Mouse (Mus musculus) C2C12 (cell line): ENCODE data around the gene Tspan2. TPM values are rescaled to one million over a fixed set of nuclear protein-coding genes. Genes with fewer than 3 reads are reported as not detected.

Source experiments
- H3K27me3 ChIP-seq: one replicate; pipeline ENCODE4 v1.6.1; 2011; ENCODE audit not compliant: control insufficient read depth, insufficient read depth, insufficient read length
- H3K36me3 ChIP-seq: one replicate; pipeline ENCODE4 v1.6.1; 2011; ENCODE audit not compliant: control insufficient read depth, insufficient read depth
- H3K4me3 ChIP-seq: one replicate; pipeline ENCODE4 v1.5.1; 2011; ENCODE audit warnings: mild to moderate bottlenecking, control low read depth; ENCODE audit not compliant: poor library complexity, insufficient read depth, severe bottlenecking
- H3K79me2 ChIP-seq: one replicate; pipeline ENCODE4 v1.6.1; 2011; ENCODE audit not compliant: control insufficient read depth, insufficient read depth
- H3K79me3 ChIP-seq: one replicate; pipeline ENCODE4 v1.6.1; 2011; ENCODE audit warnings: low read depth, control low read depth
- H3ac ChIP-seq: one replicate; pipeline ENCODE3; 2011; ENCODE audit warnings: low read depth; ENCODE audit not compliant: control insufficient read depth, insufficient read length
- CEBPB ChIP-seq: IDR thresholded peaks from one replicate; pipeline ENCODE4 v1.6.1; 2011; ENCODE audit warnings: low read depth, mild to moderate bottlenecking, control low read depth, moderate library complexity
- CTCF ChIP-seq: IDR thresholded peaks from one replicate; pipeline ENCODE4 v1.5.1; 2011; ENCODE audit not compliant: control insufficient read depth, insufficient read depth, insufficient read length
- FOSL1 ChIP-seq: IDR thresholded peaks from one replicate; pipeline ENCODE4 v1.8.0; 2011; ENCODE audit warnings: mild to moderate bottlenecking, low read length; ENCODE audit not compliant: poor library complexity, insufficient read depth, severe bottlenecking
- MAX ChIP-seq: IDR thresholded peaks from one replicate; pipeline ENCODE4 v1.6.1; 2011; ENCODE audit warnings: mild to moderate bottlenecking, control low read depth
- MYOD1 ChIP-seq: IDR thresholded peaks from one replicate; pipeline ENCODE4 v1.6.1; 2011; ENCODE audit warnings: low read depth; ENCODE audit not compliant: control insufficient read depth, insufficient read length
- MYOG ChIP-seq: IDR thresholded peaks from one replicate; pipeline ENCODE4 v1.6.1; 2011; ENCODE audit not compliant: control insufficient read depth, insufficient read length; ENCODE audit errors: extremely low read depth
- USF1 ChIP-seq: IDR thresholded peaks from one replicate; pipeline ENCODE4 v1.6.1; 2011; ENCODE audit warnings: low read depth, mild to moderate bottlenecking, control low read depth, moderate library complexity
- polyA plus RNA-seq: library from polyadenylated mRNA; unstranded; fragments of >200 nt; fragmentation: generic; extraction: Trizol; gene quantifications from one replicate; pipeline ENCODE4 v1.2.1, GENCODE M21; 2012; ENCODE audit warnings: missing spikeins

Tspan2 gene
- polyA plus RNA-seq, 1 experiment, result 5.5 TPM

GRCm38 (mm10) chr3:102842386-102842785 is 108.1 kb downstream of the Tspan2 start:
- H3K36me3 ChIP-seq, result no peaks in the 10 kb centered on the region
- H3ac ChIP-seq, result no peak overlapping the region
- no peak for TF ChIP-seq USF1
- TF ChIP-seq FOSL1, result no peak
- no peak for TF ChIP-seq CEBPB
- TF ChIP-seq CTCF, result no peak
- TF ChIP-seq MYOG, result no peak
- no peak for TF ChIP-seq MYOD1
- no peak for TF ChIP-seq MAX
- no peaks in the 10 kb centered on the region for H3K79me2 ChIP-seq
- no peaks in the 10 kb centered on the region for H3K27me3 ChIP-seq
- no peaks in the 10 kb centered on the region for H3K79me3 ChIP-seq
- no peak overlapping the region for H3K4me3 ChIP-seq

- Histone ChIP-seq H3K79me3 (no peaks in the 10 kb centered on the region), H3K36me3 (no peaks in the 10 kb centered on the region), H3K79me2 (no peaks in the 10 kb centered on the region), H3ac (no peak overlapping the region), H3K27me3 (no peaks in the 10 kb centered on the region), H3K4me3 (no peak overlapping the region)
- no peak for TF ChIP-seq MYOD1
- TF ChIP-seq CEBPB, result no peak
- no peak for TF ChIP-seq USF1
- TF ChIP-seq FOSL1, result no peak
- no peak for TF ChIP-seq CTCF
- no peak for TF ChIP-seq MYOG
- no peak for TF ChIP-seq MAX
Observed at GRCm38 (mm10) chr3:102848661-102849060, 114.3 kb downstream of the Tspan2 start.

Other genes with a start within 250 kb of the Tspan2 start
- 0.09 TPM for gene Tshb, start 48.2 kb downstream of the Tspan2 start, polyA plus RNA-seq
- 0.14 TPM for gene Sycp1, start 201.6 kb downstream of the Tspan2 start, polyA plus RNA-seq
- gene Nr1h5, start 229.6 kb downstream of the Tspan2 start, polyA plus RNA-seq, result 0.04 TPM